Mouse (Mus musculus) forebrain, embryonic 12.5 days (tissue): ENCODE results near the gene Gm44502. TPM values are rescaled to one million over a fixed set of nuclear protein-coding genes. Genes with fewer than 3 reads are reported as not detected.
A peak's percentile ranks its signal among the peaks of the same experiment; 100 is the strongest.

ENCODE experiments used
- ATAC-seq: fragments of 200-750 bp; cut with Nextera tagmentation; 2 replicates; pipeline ENCODE4 v1.8.0; 2017; ENCODE audit warnings: moderate TSS enrichment; ENCODE audit not compliant: low FRiP score
- H3K27ac ChIP-seq: fragments of 300-500 bp; sonication (generic); 2 replicates; pipeline ENCODE4 v1.5.1; 2016; ENCODE audit warnings: mild to moderate bottlenecking
- H3K27me3 ChIP-seq: fragments of 300-500 bp; sonication (generic); 2 replicates; pipeline ENCODE4 v1.6.1; 2016; ENCODE audit warnings: mild to moderate bottlenecking
- H3K36me3 ChIP-seq: fragments of 300-500 bp; sonication (generic); replicated peaks from 2 replicates; pipeline ENCODE4 v1.6.1; 2016; ENCODE audit warnings: mild to moderate bottlenecking
- H3K4me1 ChIP-seq: fragments of 300-500 bp; sonication (generic); 2 replicates; pipeline ENCODE4 v1.6.1; 2016
- H3K4me2 ChIP-seq: fragments of 300-500 bp; sonication (generic); 2 replicates; pipeline ENCODE4 v1.6.1; 2016; ENCODE audit warnings: mild to moderate bottlenecking, moderate library complexity
- H3K4me3 ChIP-seq: fragments of 300-500 bp; sonication (generic); replicated peaks from 2 replicates; pipeline ENCODE4 v1.5.1; 2016; ENCODE audit warnings: mild to moderate bottlenecking
- H3K9ac ChIP-seq: fragments of 300-500 bp; sonication (generic); 2 replicates; pipeline ENCODE4 v1.6.1; 2016; ENCODE audit warnings: mild to moderate bottlenecking
- H3K9me3 ChIP-seq: fragments of 300-500 bp; sonication (generic); 2 replicates; pipeline ENCODE4 v1.6.1; 2016
- WGBS: fragments of 180-500 bp; shearing (Covaris S2); methylation state at CpG from one replicate; pipeline ENCODE4 v1.1.7; 2016; 5-methylcytosine and 5-hydroxymethylcytosine counted together
- polyA plus RNA-seq: library from polyadenylated mRNA; unstranded; fragments of >200 nt; fragmentation: Nextera tagmentation; extraction: Ambion mirVana; gene quantifications from 2 replicates; pipeline ENCODE4 v1.2.1, GENCODE M21; 2016

Gene Gm44502
- polyA plus RNA-seq, 1 experiment from 2014 or later: not detected

GRCm38 (mm10) chr15:89384617-89385016 lies 44.9 kb downstream of the Gm44502 start, which contains the start of gene Klhdc7b:
TSS of gene Klhdc7b (plus strand) at chr15:89384917.
- ATAC-seq: no peak
- WGBS: 81% methylated on average over 7 of the region's 7 CpGs
- no peak within 1 kb of the TSS for H3K27ac ChIP-seq
- H3K9ac ChIP-seq: no peak within 1 kb of the TSS
- H3K4me1 ChIP-seq: no peaks in the 10 kb centered on the region
- no peaks in the 10 kb centered on the region for H3K36me3 ChIP-seq
- no peak within 1 kb of the TSS for H3K4me2 ChIP-seq
- no peak within 1 kb of the TSS for H3K4me3 ChIP-seq
- H3K27me3 ChIP-seq: peaks cover 15% of the 10 kb centered on the region
- no peaks in the 10 kb centered on the region for H3K9me3 ChIP-seq

DNA sequence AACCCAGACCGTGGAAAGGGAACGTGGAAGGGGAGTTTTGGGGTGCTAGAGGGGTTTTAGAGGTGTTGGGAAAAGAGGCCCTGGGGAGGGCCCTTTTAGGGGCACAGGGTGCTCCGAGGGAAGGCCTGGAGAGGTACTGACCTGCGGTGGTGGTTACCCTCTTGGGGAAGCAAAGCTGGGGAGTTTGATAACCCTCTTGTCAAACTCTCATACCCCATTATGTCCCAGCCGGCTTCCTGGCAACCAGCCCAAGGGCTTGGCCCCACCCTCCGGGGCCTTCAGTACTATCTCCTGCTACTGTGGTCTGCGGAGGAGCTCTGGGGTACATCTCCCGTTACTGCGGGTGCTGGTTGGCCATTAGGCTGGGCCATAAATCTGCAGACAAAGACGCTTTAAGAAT lies 50.1 kb downstream of the Gm44502 start:
- 15% methylated on average over 10 of the region's 10 CpGs for WGBS
- Histone ChIP-seq H3K9me3 (no peaks in the 10 kb centered on the region), H3K9ac (peak overlapping the region; percentile 36; the same call in 1 of the 2 replicates), H3K4me1 (peaks cover 19% of the 10 kb centered on the region), H3K27ac (no peak overlapping the region), H3K36me3 (no peaks in the 10 kb centered on the region), H3K27me3 (peaks cover 49% of the 10 kb centered on the region), H3K4me3 (peak overlapping the region; percentile 38), H3K4me2 (peak overlapping the region; percentile 67)
- 0 out of 2 replicates have a peak, but pooled peaks have one; percentile 15 for ATAC-seq

DNA sequence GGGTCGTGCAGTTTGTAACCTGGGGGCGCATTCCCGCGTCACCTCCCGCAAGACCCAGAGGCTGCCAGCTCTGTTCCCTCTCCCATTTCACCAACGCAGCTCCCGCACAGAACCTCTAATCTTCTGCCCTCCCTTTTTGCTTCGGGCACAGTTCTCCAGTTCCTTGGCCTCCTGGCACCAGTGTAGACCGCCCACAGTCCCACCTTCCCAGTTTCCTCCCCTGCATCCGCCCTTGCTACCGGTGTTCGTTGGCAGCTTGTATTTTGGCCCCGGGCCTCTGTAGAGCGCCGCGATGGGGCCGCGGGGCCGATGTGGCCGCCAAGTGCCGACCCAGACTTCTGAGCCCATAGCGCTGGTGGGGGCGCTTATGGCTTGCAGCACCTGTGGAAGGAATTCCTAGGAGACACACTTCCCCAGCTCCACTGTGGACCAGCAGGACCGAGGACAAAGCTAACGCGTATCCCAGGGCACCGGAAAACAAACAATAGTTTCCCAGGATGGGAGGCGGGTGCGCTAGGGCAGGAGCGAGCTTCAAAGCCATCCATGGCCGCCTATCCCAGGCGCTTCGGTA lies 50.6 kb downstream of the Gm44502 start, which contains the start of gene Odf3b:
Gene Odf3b (minus strand): TSS at position 452 of the 571 bp plus-strand sequence.
- no peak within 1 kb of the TSS for H3K27ac ChIP-seq
- H3K4me3 ChIP-seq: peak within 1 kb of the TSS; percentile 38
- H3K4me1 ChIP-seq: peaks cover 23% of the 10 kb centered on the region
- peak within 1 kb of the TSS; percentile 36; the same call in 1 of the 2 replicates for H3K9ac ChIP-seq
- H3K36me3 ChIP-seq: no peaks in the 10 kb centered on the region
- peaks cover 49% of the 10 kb centered on the region for H3K27me3 ChIP-seq
- H3K4me2 ChIP-seq: peak within 1 kb of the TSS; percentile 67
- under 1% methylated on average over 33 of the region's 33 CpGs for WGBS
- no peak for ATAC-seq
- no peaks in the 10 kb centered on the region for H3K9me3 ChIP-seq

GRCm38 (mm10) chr15:89377938-89378828 lies 51.3 kb downstream of the Gm44502 start:
- no peaks in the 10 kb centered on the region for H3K9me3 ChIP-seq
- H3K4me3 ChIP-seq: peak overlapping the region; percentile 38
- H3K27ac ChIP-seq: no peak overlapping the region
- 10% methylated on average over 46 of the region's 46 CpGs for WGBS
- ATAC-seq: no peak
- H3K9ac ChIP-seq: peak overlapping the region; percentile 36; the same call in 1 of the 2 replicates
- no peaks in the 10 kb centered on the region for H3K36me3 ChIP-seq
- peaks cover 49% of the 10 kb centered on the region for H3K27me3 ChIP-seq
- H3K4me1 ChIP-seq: peaks cover 26% of the 10 kb centered on the region
- peak overlapping the region; percentile 67 for H3K4me2 ChIP-seq

GRCm38 (mm10) chr15:89377362-89377761 lies 52.1 kb downstream of the Gm44502 start:
- H3K36me3 ChIP-seq: peaks cover 5% of the 10 kb centered on the region
- peaks cover 33% of the 10 kb centered on the region for H3K4me1 ChIP-seq
- H3K9ac ChIP-seq: no peak overlapping the region
- no peak overlapping the region for H3K27ac ChIP-seq
- no peak overlapping the region for H3K4me3 ChIP-seq
- no peak overlapping the region for H3K4me2 ChIP-seq
- H3K9me3 ChIP-seq: no peaks in the 10 kb centered on the region
- no peak for ATAC-seq
- WGBS: 9% methylated on average over 18 of the region's 18 CpGs
- H3K27me3 ChIP-seq: peaks cover 49% of the 10 kb centered on the region

DNA sequence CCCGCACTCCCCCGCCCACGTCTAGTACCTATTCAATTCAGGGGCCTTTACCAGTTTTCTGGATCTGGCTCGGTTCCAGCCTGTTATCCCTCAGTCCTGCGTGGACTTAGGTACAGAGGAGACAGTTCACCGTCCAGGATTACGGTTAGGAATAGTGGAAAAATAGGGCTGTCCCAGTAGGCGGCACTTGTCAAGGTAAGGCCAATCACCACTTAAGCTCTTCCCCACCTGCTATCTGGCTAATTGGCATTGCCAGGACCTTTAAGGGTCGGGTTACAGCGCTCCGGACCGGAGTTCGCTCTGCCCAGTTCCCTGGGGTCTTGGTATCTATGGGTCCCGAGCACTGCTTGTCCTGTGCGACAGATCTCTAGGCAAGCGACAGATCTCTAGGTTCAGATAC lies 52.5 kb downstream of the Gm44502 start, which contains the start of gene Tymp:
Gene Tymp (minus strand): TSS at position 83 of the 400 bp plus-strand sequence.
- Histone ChIP-seq H3K9me3 (no peaks in the 10 kb centered on the region), H3K4me2 (no peak within 1 kb of the TSS), H3K4me1 (peaks cover 33% of the 10 kb centered on the region), H3K9ac (no peak within 1 kb of the TSS), H3K27me3 (peaks cover 49% of the 10 kb centered on the region), H3K27ac (no peak within 1 kb of the TSS), H3K36me3 (peaks cover 9% of the 10 kb centered on the region), H3K4me3 (no peak within 1 kb of the TSS)
- ATAC-seq: no peak
- WGBS: 17% methylated on average over 16 of the region's 16 CpGs

- WGBS: 83% methylated on average over 7 of the region's 7 CpGs
- H3K27ac ChIP-seq: no peak overlapping the region
- no peaks in the 10 kb centered on the region for H3K9me3 ChIP-seq
- H3K4me3 ChIP-seq: no peak overlapping the region
- peaks cover 33% of the 10 kb centered on the region for H3K4me1 ChIP-seq
- H3K36me3 ChIP-seq: peaks cover 19% of the 10 kb centered on the region
- H3K9ac ChIP-seq: no peak overlapping the region
- H3K4me2 ChIP-seq: no peak overlapping the region
- ATAC-seq: no peak
- peaks cover 49% of the 10 kb centered on the region for H3K27me3 ChIP-seq
Measured at GRCm38 (mm10) chr15:89376040-89376439, 53.5 kb downstream of the Gm44502 start.

DNA sequence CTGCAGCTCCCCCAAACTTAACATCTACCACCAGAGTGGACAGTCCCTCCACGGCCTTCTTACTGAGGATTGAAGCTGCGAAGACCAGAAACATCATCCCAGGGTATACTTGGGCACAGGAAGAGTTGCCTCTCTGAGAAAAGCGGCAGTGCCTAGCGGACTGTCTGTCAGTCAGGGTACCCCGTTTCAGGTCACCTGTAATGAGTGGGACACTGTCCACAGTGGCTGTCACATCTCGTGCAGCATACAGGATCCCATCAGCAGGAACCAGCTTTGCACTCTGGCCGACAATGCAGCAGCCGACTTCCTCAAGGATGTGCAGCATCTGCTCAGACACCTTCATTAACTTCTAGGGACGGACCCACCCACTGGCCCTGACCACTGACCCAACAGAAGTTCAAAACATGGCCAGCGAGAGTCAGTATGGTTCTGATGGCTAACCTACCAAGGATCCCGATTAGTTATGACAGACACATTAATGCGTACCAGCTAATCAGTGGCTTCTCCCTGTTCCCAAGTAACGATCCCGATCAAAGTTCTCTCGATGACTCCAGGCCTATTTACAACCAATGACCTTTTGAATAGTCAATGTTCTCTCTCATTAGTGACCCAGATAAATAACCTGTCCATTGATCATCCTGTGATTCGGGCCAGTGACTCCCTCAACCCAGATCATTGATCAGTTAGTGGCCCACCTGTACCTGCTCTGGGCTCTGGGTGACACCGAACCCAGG lies 54.5 kb downstream of the Gm44502 start:
- no peak overlapping the region; the same call in 1 of the 2 replicates for H3K9ac ChIP-seq
- H3K27ac ChIP-seq: no peak overlapping the region
- no peaks in the 10 kb centered on the region for H3K9me3 ChIP-seq
- H3K27me3 ChIP-seq: peaks cover 45% of the 10 kb centered on the region
- no peak overlapping the region for H3K4me3 ChIP-seq
- H3K36me3 ChIP-seq: peaks cover 29% of the 10 kb centered on the region
- no peak for ATAC-seq
- H3K4me2 ChIP-seq: no peak overlapping the region
- WGBS: 92% methylated on average over 17 of the region's 17 CpGs
- peaks cover 33% of the 10 kb centered on the region for H3K4me1 ChIP-seq

DNA sequence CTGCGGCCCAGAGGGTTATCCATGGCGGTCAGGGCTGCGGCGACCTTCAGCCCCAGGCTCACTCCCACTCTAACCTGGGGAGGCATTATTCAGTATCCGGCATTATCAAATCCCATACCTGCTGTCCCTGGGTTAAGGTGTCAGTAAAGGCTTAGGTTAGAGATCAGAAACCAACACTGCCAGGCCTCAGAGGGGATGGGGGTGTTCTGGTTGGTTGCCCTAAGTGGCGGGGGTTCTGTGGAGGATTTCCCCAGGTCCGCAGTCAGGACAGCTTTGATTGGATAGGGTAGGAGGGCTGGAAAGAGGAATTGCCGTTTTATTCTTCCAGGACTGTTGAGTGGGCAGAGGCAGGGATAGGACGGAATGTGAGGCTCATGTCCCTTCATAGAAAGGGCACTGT lies 55.2 kb downstream of the Gm44502 start:
- no peak for ATAC-seq
- H3K9me3 ChIP-seq: no peaks in the 10 kb centered on the region
- peaks cover 31% of the 10 kb centered on the region for H3K4me1 ChIP-seq
- H3K4me2 ChIP-seq: peak overlapping the region; percentile 89
- H3K27me3 ChIP-seq: peaks cover 42% of the 10 kb centered on the region
- H3K27ac ChIP-seq: peak overlapping the region; percentile 94; the same call in 1 of the 2 replicates
- 54% methylated on average over 9 of the region's 9 CpGs for WGBS
- H3K36me3 ChIP-seq: peaks cover 36% of the 10 kb centered on the region
- H3K4me3 ChIP-seq: peak overlapping the region; percentile 70
- H3K9ac ChIP-seq: peak overlapping the region; percentile 71

DNA sequence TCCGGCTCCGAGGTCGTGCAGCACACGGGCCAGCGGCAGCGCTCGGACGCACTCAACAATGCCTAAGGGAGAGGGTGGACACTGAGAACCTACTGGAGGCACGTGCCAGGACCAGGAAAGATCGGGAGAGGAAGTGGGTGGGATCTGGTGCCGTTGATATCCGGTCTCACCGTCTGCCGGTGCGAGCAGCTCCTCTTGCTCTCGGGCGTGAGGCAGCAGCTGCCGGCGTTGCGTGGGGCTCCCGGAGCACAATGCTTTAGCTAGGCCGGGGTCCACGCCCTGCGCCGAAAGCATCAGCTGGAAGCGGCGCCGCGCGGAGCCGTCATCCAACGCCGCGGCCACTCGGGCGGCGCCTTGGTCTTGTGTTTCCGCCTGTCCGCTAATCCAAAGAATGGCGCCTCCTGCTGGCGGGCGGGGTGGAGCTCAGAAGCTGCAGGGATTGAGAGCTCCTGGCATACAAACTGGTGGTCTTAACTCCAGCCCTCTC lies 55.7 kb downstream of the Gm44502 start, which contains the start of gene Sco2:
Gene Sco2 (minus strand): TSS at position 85 of the 487 bp plus-strand sequence.
- H3K4me1 ChIP-seq: peaks cover 26% of the 10 kb centered on the region
- peaks cover 41% of the 10 kb centered on the region for H3K36me3 ChIP-seq
- WGBS: under 1% methylated on average over 42 of the region's 42 CpGs
- H3K4me3 ChIP-seq: peak within 1 kb of the TSS; percentile 70
- peak; percentile 87 for ATAC-seq
- peak within 1 kb of the TSS; percentile 71 for H3K9ac ChIP-seq
- H3K9me3 ChIP-seq: no peaks in the 10 kb centered on the region
- H3K27ac ChIP-seq: peak within 1 kb of the TSS; percentile 94
- H3K27me3 ChIP-seq: peaks cover 36% of the 10 kb centered on the region
- H3K4me2 ChIP-seq: peak within 1 kb of the TSS; percentile 89

- ATAC-seq: peak; percentile 85
- Histone ChIP-seq H3K4me1 (peaks cover 20% of the 10 kb centered on the region), H3K27me3 (peaks cover 30% of the 10 kb centered on the region), H3K4me3 (peak overlapping the region; percentile 70), H3K27ac (peak overlapping the region; percentile 94), H3K9ac (peak overlapping the region; percentile 71), H3K36me3 (peaks cover 47% of the 10 kb centered on the region), H3K9me3 (no peaks in the 10 kb centered on the region), H3K4me2 (peak overlapping the region; percentile 89)
- 2% methylated on average over 35 of the region's 35 CpGs for WGBS
Measured at GRCm38 (mm10) chr15:89373027-89373761, 56.3 kb downstream of the Gm44502 start.
